In the genomic region with DNA sequence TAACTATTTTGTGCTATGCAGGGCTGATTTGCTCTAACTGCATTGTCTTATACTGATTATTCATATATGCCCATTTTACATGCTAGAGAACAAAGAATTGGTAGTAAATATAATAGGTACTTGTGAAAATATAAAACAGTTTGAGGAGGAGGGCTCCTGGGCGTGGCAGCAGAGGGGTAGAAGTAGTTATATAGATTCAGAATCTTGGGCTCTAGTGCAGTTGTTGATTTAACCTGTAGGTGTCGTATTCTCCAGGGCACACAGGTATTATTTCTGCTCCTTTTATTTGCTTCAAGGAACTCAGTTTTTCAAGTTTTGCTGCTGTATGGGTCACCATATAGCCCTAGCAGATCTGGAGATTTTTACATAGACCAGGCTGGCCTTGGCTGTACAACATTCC, we compare ENCODE assay signal across 8 mouse cellular contexts. TPM values are rescaled to one million over a fixed set of nuclear protein-coding genes. Genes with fewer than 3 reads are reported as not detected.
A peak's percentile ranks its signal among the peaks of the same experiment; 100 is the strongest.
DNase-seq lines count a peak whose midpoint lies in the region; ATAC-seq and TF ChIP-seq lines count a peak whose summit lies in the region.

No protein-coding gene starts in this region.

- no peak overlapping the region for H3K27ac ChIP-seq in kidney, postnatal 0 days
- H3K27ac ChIP-seq in hindbrain, embryonic 14.5 days: no peak overlapping the region
- no peak overlapping the region for H3K27ac ChIP-seq in midbrain, embryonic 16.5 days (ENCODE audit: low read length)

- H3K9me3 ChIP-seq in kidney, postnatal 0 days (replicated peaks; ENCODE audit: low read length): no peaks in the 10 kb centered on the region
- no peaks in the 10 kb centered on the region for H3K9me3 ChIP-seq in hindbrain, embryonic 14.5 days (ENCODE audit: control insufficient read depth, low read length)
- H3K9me3 ChIP-seq in midbrain, embryonic 16.5 days (replicated peaks; ENCODE audit: control insufficient read depth, low read length, poor library complexity, severe bottlenecking): no peaks in the 10 kb centered on the region

- H3K4me1 ChIP-seq in kidney, postnatal 0 days (replicated peaks; ENCODE audit: insufficient read depth, low read length): peaks cover 3% of the 10 kb centered on the region; the same call in 1 of the 2 replicates
- peaks cover 14% of the 10 kb centered on the region; the same call in 1 of the 2 replicates for H3K4me1 ChIP-seq in hindbrain, embryonic 14.5 days (replicated peaks; ENCODE audit: control insufficient read depth, insufficient read depth, low read length)
- peaks cover 8% of the 10 kb centered on the region for H3K4me1 ChIP-seq in midbrain, embryonic 16.5 days (ENCODE audit: control insufficient read depth, insufficient read depth, low read length)

- TF ChIP-seq CTCF in kidney, postnatal 0 days (IDR thresholded peaks at IDR 0.05; ENCODE audit: low read depth): peak; percentile 46

- peak overlapping the region; percentile 53 for H3K4me2 ChIP-seq in kidney, postnatal 0 days (ENCODE audit: low read length)
- peak overlapping the region; percentile 56 for H3K4me2 ChIP-seq in hindbrain, embryonic 14.5 days (replicated peaks)
- H3K4me2 ChIP-seq in midbrain, embryonic 16.5 days (ENCODE audit: low read length): peak overlapping the region; percentile 64

- H3K9ac ChIP-seq in kidney, postnatal 0 days (ENCODE audit: low read depth, low read length): no peak overlapping the region
- H3K9ac ChIP-seq in hindbrain, embryonic 14.5 days: peak overlapping the region; percentile 92; the same call in 1 of the 2 replicates
- no peak overlapping the region for H3K9ac ChIP-seq in midbrain, embryonic 16.5 days (ENCODE audit: low read depth, low read length)

- no peaks in the 10 kb centered on the region for H3K36me3 ChIP-seq in kidney, postnatal 0 days (ENCODE audit: insufficient read depth, low read length)
- no peaks in the 10 kb centered on the region for H3K36me3 ChIP-seq in hindbrain, embryonic 14.5 days (replicated peaks; ENCODE audit: control insufficient read depth, insufficient read depth)
- no peaks in the 10 kb centered on the region for H3K36me3 ChIP-seq in midbrain, embryonic 16.5 days (ENCODE audit: control insufficient read depth, insufficient read depth, low read length)

- no peaks in the 10 kb centered on the region for H3K27me3 ChIP-seq in kidney, postnatal 0 days (ENCODE audit: insufficient read depth, low read length)
- H3K27me3 ChIP-seq in hindbrain, embryonic 14.5 days (ENCODE audit: control insufficient read depth, insufficient read depth, low read length): no peaks in the 10 kb centered on the region
- no peaks in the 10 kb centered on the region for H3K27me3 ChIP-seq in midbrain, embryonic 16.5 days (ENCODE audit: control insufficient read depth, insufficient read depth, low read depth, low read length)

- DNase-seq in kidney, postnatal 0 days (ENCODE audit: low spot score): no peak
- DNase-seq in kidney, postnatal 10 days: no peak
- peak; percentile 63 for DNase-seq in R1 (ENCODE audit: low read depth, low spot score)
- DNase-seq in hindbrain, embryonic 14.5 days (ENCODE audit: low spot score): no peak
- no peak for DNase-seq in right cerebral cortex, postnatal 25 days
- DNase-seq in layer of hippocampus, postnatal 14 days (ENCODE audit: low spot score in 2 of 2): no peak
- DNase-seq in spleen, postnatal 14 days (ENCODE audit: low spot score in 2 of 2): no peak

- peak overlapping the region; percentile 95; the same call in 1 of the 2 replicates for H3K4me3 ChIP-seq in kidney, postnatal 0 days (replicated peaks; ENCODE audit: low read depth, low read length)
- H3K4me3 ChIP-seq in hindbrain, embryonic 14.5 days (replicated peaks; ENCODE audit: low read length): peak overlapping the region; percentile 91
- peak overlapping the region; percentile 98 for H3K4me3 ChIP-seq in midbrain, embryonic 16.5 days (ENCODE audit: low read depth, low read length)

- no peak for ATAC-seq in kidney, postnatal 0 days (replicated peaks; ENCODE audit: low FRiP score, low read depth)
- ATAC-seq in hindbrain, embryonic 14.5 days (ENCODE audit: low FRiP score): no peak
- no peak for ATAC-seq in midbrain, embryonic 16.5 days

- 55% methylated on average over 2 of the region's 2 CpGs for WGBS in kidney, postnatal 0 days
- 77% methylated on average over 2 of the region's 2 CpGs for WGBS in hindbrain, embryonic 14.5 days
- WGBS in midbrain, embryonic 16.5 days: 76% methylated on average over 2 of the region's 2 CpGs

RNA-seq across cellular contexts. Expression of a gene that starts 1.1 kb away (rescaled TPM):
- 5.8 and 6.2 TPM in 2 replicates for polyA plus RNA-seq in kidney, postnatal 0 days (2015; fragmentation: Nextera tagmentation; extraction: Ambion mirVana)
- 7.1 and 7.2 TPM in 2 replicates for polyA plus RNA-seq in hindbrain, embryonic 14.5 days (2014; fragmentation: Nextera tagmentation; extraction: Ambion mirVana)
- polyA plus RNA-seq in midbrain, embryonic 16.5 days (2015; fragmentation: Nextera tagmentation; extraction: Ambion mirVana): 5.0 and 5.6 TPM in 2 replicates
- total RNA-seq in layer of hippocampus, postnatal 14 days (2021): 1 to 10 TPM; 3.2 to 4.4 TPM
